Mouse (Mus musculus): Measurements from ENCODE around the gene Vav1. TPM values are rescaled to one million over a fixed set of nuclear protein-coding genes. Genes with fewer than 3 reads are reported as not detected.
A peak's percentile ranks its signal among the peaks of the same experiment; 100 is the strongest.

Vav1 gene
- total RNA-seq, 2 experiments from 2014 or later, result 20.1 to 44.5 TPM

DNA sequence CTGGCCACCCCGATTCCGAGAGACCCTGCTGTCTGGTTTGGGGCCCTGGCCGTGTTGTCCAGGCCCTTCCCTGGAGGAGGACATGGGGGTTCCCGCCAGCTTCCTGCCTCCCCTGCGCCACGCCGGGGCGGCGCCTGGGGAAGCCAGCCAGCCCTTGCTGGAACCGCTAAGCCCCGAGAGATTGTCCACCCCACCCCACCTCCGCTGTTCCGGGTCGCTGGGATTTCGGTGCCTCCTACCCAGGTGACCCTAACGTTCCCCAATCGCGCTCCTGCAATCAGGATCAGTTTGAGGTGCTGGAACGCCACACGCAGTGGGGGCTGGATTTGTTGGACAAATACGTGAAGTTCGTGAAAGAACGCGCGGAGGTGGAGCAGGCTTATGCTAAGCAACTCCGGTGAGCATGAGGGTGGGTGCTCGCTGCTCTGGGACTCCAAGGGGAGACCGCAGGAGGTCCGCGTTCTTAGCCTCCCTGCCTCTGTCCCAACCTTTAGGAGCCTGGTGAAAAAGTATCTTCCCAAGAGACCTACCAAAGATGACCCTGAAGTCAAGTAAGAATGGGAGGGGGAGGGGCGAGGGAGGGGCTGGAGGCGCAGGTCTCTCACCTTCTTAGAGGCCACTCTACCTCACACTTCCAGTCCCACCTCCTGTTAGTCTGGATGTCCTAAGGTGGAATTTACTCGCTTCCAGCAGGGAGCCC lies 28.3 kb upstream of the Vav1 start:
- no peak for ATAC-seq (replicated peaks; ENCODE audit: low FRiP score, poor library complexity, severe bottlenecking)

DNA sequence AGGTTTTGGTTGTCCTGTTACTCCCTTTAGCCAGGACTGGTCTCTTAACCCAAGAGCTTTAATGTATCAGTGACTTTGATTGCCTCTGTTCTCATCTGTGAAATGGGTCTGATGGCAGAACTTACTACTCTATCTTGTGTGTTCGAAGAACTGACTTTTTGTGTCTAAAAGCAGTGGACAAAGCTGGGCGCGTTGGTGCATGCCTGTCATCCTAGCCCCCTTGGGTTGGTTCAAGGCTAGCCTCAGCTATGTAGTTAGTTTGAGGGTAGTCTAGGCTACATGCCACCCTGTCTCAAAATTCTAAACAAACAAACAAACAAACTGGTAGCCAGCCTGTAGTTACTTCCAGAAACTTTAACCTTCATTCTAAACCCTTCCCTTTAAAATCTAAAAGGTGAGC lies 27.5 kb upstream of the Vav1 start:
- ATAC-seq (replicated peaks; ENCODE audit: low FRiP score, poor library complexity, severe bottlenecking), result no peak

DNA sequence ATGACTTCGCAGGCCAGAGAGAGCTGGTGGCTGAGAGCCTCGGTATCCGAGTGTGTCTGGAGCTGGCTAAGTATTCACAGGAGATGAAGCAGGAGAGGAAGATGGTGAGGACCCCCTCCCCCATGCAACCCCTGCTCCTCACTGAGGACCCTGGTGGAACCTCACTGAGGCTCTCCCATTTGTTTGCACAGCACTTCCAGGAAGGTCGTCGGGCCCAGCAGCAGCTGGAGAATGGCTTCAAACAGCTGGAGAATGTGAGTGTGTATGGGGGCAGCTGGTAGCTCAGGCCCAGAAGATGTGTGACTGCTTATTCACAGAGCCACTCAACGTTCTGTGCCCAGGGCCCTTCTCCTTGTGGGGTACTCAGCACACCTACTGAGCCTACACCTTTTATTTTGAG lies 25.6 kb upstream of the Vav1 start:
- ATAC-seq (replicated peaks; ENCODE audit: low FRiP score, poor library complexity, severe bottlenecking), result no peak

DNA sequence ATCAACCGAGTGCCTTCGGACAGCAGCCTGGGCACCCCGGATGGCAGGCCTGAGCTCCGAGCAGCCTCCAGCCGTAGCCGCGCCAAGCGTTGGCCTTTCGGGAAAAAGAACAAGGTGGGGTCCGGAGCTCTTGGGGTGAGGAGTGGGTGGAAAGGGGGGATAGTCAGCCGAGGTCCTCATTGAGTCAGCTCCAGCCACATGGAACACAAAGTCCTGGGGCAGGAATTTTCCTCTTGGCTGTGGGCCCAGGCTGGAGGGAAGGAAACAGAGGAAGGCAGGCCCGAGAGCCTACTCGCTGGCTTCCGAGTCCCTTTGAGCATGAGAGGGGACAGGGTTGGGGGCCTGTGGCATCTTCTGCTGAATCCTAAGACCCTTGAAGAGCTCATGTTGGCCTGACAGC lies 23.5 kb upstream of the Vav1 start:
- no peak for ATAC-seq (replicated peaks; ENCODE audit: low FRiP score, poor library complexity, severe bottlenecking)

DNA sequence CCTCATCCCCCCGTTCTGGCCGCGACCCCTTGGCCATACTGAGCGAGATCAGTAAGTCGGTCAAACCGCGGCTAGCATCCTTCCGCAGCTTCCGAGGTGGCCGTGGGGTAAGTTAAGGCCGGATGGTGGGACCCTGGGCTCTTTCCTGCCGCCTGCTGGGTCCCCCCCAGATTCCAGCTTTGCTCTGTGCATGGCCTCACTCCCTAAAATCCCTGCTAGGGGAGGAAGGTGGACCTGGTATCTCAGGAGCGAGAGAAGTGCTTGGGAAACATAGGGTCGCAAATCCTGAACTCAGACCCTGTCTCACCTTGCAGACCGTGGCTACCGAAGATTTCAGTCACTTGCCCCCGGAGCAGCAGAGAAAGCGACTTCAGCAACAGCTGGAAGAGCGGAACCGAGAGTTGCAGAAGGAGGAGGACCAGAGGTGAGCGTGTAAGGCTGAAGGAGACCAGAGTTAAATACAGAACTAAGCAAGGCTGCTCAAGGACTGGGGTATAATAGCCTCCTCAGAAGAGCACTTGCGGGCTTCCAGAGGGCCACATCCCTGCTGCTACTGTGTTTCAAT lies 21.9 kb upstream of the Vav1 start:
- no peak for ATAC-seq (replicated peaks; ENCODE audit: low FRiP score, poor library complexity, severe bottlenecking)

DNA sequence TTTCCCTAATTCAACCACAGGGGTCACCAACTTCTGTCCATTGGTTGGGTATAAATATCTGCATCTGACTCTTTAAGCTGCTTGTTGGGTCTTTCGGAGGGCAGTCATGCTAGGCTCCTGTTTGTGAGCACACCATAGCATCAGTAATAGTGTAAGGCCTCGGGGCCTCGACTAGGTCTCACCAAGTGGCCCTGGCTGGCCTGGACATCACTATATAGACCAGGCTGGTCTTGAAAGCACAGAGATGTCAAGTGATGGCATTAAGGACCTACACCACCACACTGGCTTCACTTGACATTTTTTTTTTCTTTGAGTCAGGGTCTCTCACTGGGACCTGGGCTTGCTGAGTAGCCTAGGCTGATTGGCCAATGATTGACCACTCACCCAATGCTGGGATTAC lies 20.7 kb upstream of the Vav1 start:
- ATAC-seq (replicated peaks; ENCODE audit: low FRiP score, poor library complexity, severe bottlenecking), result no peak

DNA sequence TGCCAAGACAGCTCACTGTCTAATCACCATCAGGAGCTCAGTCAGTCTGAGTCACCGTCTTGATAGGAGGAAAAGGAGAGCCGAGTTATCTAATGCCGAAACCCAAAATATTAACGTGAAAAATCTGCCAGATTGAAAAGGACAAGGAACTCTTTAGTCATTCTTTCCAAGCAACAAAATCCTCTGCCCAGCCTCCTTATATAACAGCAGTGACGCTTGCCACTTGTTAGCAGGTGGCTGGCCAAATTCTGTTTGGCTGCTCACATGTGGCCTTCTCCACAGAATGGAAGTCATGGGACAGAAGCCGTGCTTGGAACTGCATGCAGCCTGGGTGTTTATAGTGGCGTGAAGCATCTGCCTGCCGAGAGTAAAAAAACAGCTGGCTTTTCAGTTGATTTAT lies 19.2 kb upstream of the Vav1 start:
- ATAC-seq (replicated peaks; ENCODE audit: low FRiP score, poor library complexity, severe bottlenecking), result no peak

DNA sequence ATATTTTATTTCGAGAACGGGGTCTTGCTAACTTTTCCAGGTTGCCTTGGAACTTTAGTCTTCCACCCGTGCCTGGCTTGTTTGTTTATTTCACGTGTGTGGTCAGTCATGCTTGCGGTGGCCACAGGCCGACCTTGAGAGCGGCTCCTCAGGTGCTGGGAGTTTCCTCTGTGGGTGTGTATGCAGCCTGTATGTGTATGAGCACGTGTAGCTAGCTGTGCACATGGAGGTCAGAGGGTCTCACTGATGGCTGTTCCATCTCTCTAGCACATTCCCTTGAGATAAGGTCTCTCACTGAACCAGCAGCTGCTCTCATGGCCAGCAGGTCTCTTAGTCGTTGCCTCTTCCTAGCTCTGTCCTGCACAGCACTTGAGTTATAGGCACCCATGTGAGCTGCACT lies 18.5 kb upstream of the Vav1 start:
- ATAC-seq (replicated peaks; ENCODE audit: low FRiP score, poor library complexity, severe bottlenecking), result no peak

DNA sequence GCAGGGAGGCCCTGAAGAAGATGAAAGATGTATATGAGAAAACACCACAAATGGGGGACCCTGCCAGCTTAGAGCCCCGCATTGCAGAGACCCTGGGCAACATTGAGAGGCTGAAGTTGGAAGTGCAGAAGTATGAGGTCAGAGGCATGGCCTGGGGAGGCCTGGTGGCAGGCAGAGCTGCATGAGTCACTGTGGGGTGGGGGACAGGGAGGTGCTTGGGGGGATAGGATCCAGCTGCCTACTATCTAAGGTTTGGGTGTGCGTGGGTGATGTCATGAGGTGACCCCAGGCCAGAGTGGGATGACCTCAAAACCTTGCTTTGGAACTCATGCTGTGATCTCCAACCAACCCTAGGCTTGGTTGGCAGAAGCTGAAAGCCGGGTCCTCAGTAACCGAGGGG lies 17.6 kb upstream of the Vav1 start:
- ATAC-seq (replicated peaks; ENCODE audit: low FRiP score, poor library complexity, severe bottlenecking), result no peak

DNA sequence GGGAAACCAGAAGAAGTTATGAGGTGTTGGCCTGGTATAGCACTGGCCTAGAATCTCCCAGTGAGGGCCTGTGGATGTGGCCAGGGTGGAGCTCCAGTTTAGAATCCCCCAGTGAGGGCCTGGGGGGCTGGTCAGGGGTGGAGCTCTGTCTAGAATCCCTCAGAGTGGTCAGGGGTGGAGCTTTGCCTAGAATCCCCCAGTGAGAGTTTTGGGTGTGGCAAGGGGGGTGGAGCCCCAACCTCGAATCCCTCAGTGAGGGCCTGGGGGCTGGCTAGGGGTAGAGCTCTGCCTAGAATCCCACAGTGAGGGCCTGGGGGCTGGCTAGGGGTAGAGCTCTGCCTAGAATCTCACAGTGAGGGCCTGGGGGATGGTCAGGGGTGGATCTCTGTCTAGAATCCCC lies 17.1 kb upstream of the Vav1 start:
- no peak for ATAC-seq (replicated peaks; ENCODE audit: low FRiP score, poor library complexity, severe bottlenecking)

DNA sequence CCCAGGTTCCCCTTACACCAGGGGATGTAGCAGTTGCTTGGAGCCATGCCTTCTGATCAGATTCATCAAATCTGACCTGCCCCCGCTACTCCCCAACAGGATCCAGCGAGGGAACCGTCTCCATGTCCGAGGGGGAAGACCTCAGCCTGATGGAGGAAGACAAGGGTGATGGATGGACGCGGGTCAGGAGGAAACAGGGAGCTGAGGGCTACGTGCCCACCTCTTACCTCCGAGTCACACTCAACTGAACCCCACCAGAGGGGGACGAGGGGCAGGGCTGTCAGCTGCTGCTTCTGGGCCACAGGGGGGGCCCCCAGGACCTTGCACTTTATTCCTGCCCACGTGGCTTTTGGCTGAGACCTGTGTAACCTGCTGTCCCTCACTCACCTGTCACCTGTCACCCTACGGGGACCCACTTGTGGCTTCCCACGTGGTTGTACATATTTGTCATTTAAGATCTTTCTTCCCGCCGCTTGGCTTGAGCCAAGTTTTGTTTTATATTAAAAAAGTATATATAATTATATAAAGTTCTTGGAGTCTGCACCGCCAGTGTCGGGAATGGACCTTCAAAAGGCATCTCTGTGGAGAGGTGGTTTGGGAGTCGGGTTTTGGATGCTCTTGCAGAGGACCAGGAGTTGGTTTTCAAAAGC lies 15.9 kb upstream of the Vav1 start:
- ATAC-seq (replicated peaks; ENCODE audit: low FRiP score, poor library complexity, severe bottlenecking), result no peak

DNA sequence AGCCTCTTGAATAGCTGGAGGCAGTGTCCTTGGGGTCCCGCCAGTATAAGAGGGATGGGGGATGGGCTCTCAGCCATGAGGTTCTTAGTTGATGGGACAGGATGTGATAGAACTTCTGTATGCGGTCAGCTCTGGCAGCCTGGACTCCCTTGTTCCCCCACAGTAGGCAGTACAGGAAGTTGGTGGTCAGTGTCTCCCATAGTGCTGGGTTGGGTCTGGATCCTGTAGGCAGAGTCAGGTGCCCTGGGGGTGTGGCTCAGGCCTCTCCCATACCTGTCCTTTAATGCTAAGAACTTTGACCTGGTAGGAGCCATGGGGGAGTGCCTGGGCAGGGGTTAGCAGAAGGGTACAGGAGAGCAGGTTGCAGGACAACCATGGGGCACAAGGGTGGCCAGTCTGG lies 14.7 kb upstream of the Vav1 start:
- no peak for ATAC-seq (replicated peaks; ENCODE audit: low FRiP score, poor library complexity, severe bottlenecking)

DNA sequence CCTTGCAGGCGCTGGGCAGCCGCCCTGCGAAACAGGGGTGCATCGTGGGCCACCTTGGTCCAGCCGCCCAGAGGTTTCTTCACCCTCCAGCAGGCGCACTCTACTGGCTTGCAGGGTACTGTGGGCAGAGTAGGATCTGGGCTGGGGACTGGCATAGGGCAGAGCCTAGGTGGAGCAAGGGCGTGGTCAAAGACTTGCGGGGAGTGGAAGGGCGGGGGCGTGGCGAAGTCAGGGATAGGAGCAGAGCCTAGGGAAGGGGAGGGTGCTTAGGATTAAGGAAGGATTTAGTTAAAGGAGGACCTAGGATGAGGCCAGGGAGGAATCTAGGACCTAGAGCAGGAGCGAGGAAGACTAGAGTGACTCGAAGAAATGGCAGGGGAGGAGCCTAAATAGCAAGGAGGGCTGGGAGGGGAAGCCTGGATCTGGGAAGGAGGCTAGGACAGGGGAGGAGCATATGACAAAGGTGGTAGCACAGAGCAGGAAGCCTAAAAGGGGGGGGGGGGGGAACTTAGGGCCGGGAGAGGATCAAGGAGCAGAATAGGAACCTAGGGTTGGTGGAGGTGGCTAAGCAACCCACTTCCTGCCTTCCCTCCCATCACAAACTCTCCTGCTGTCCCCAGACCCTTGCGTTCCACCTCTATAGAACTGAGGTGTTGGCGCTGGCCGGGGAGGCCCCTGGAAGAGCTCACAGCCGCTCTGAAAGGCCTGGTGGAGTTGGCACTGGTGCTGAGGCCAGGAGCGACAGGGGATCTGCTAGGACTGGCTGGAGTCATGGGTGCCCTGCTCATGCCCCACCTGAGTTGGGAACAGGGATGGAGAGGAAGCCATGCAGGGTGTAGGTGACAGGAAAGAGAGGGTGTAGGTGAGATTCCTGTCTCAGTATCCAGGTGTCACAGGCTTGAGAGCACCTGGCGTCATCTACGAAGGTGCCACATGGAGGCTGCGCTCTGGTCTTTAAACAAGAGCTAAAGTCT lies 13.6 kb upstream of the Vav1 start:
- ATAC-seq (replicated peaks; ENCODE audit: low FRiP score, poor library complexity, severe bottlenecking), result peak; percentile 84

DNA sequence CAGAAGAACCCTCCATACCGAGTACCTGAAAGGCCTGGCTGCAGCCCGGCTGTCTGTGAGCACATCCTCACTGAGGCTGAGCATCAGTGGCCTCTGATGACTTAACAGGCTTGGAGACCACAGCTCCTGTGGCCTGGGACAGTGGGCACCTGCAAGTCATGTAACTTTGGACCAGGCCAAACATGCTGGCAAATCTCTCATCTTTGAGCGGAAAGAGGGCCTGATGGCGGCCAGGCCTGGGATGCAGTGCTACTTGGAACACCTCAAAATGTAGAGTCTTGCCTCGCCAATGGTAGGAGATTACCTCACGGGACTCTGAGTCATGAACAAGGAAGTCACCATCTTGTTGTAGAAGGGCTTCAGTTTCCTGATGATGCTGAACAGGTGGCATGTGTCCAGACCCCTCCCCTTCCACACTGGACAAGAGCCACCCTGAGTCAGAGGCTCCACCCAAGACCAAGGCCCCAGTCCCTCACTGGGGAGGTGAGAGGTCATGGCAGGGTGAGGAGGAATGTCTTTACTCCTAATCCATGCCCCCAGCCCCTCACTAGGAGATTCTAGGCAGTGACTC lies 11.3 kb upstream of the Vav1 start:
- ATAC-seq (replicated peaks; ENCODE audit: low FRiP score, poor library complexity, severe bottlenecking), result no peak

DNA sequence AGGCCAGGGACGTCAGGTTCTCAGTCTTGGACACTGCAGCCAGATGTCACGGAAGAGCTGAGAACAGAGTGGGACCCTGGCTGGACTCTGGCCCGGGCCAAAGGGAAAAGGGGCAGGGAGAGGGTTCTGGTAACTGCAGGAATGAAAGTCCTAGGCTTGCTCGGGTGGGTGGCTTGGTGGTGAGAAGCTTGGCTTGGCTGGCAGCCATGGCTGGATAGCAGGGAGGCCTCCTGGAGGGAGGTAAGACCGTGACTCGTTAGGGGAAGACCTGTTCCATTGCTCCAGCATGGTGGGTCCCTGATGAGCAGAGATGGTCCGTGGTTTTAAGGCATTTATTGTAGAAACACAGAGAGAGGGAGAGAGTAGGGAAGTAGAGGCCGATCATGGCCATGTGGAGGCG lies 7.6 kb upstream of the Vav1 start:
- no peak for ATAC-seq (replicated peaks; ENCODE audit: low FRiP score, poor library complexity, severe bottlenecking)

DNA sequence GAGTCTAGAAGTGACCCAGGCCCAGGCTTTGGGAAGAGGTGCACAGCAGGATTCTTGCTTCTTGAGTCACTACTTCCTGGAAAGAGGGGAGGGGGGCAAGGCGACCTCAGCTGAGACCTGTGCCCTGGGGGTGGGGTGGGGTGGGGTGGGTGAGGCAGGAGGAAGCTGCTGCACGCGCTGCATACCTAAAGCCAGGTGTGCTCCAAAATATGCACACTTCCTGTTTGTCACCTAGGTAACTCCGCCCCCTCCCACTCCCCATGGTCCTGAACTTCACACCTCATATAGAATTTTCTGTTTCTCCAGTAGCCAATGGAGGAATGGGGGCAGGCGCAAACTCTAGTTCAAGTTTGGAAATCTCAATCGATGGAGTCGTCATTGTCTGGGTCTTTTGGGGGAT lies 5.1 kb upstream of the Vav1 start:
- no peak for ATAC-seq (replicated peaks; ENCODE audit: low FRiP score, poor library complexity, severe bottlenecking)

DNA sequence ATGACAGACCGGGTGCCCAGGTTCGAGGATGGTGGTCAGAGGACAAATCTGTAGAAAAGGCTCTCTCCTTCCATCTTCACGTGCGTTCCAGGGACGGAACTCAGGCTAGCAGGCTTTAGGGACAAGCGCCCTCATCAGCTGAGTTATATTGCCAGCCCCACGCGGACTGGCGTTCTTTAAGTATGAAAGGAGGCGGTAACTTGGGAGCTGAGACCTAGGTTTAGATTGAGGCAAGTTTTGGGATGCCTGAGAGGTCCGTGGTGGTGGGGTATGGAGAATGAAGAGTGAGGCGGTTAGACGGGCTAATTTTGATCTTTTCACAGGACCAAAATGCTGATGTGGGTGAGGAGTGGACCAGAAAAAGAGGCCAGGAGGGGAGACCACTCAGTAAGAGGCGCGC lies 4.2 kb upstream of the Vav1 start:
- no peak for ATAC-seq (replicated peaks; ENCODE audit: low FRiP score, poor library complexity, severe bottlenecking)

DNA sequence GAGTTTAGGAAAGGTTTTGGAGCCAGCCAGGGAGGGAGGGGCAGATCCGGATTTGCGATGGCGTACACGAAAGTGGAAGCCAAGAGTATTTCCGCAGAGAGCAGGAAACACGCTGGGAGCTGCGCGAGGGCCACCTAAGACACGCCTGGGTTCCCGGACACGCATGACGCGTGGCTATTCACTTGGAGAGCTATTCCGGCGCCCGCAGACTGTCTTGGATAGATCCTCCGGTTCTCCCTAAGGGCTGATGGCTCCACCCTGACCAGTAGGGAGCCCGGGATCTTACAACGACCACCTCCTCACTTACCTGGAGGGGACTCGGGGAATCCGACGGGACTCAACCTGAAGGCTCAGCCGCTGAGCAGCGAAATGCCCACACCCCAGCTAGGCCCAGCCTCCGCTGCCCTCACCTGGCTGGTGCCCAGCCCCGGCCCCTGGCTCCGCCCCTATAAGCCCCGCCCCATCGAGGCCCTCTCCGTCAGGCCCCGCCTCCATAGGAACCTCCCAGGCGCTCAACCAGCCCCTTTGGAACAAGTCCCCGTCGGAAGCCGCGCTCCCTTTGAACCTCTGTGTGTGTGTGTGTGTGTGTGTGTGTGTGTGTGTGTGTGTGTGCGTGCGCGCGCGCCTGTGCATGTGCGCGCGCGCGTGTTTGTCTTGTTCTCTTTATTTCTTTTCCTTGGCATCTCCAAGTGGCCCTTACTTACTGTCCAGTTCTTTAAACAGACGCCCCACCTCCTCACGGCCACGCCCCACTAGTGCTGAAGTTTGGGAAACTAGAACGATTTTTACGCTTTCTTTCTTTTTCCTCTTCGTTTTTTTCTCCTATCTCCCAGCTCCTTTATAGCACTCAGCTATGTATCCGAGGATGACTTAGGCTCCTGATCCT lies 3.5 kb upstream of the Vav1 start:
- no peak; the same call in 1 of the 2 replicates for ATAC-seq (replicated peaks; ENCODE audit: low FRiP score, poor library complexity, severe bottlenecking)

DNA sequence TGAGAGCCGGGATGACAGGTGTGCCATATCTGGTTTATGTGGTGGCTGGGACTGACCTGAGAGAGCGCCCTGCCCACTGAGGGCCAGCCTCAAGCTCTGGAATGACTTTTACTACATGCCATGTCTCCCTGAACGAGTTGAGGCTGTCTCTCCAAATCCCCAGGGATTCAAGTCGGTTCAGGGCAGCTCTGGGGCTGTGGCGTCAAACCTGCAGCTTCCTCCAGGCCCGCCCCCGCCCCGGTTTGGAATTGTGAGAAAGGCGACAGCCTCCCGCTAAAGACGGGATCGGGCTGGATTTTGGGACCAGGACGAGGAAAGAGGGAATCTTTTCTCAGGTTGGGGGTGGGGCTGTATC lies 2.9 kb upstream of the Vav1 start:
- no peak for ATAC-seq (replicated peaks; ENCODE audit: low FRiP score, poor library complexity, severe bottlenecking)
